Mouse (Mus musculus): ENCODE measurements around the gene Dnah8. TPM values are rescaled to one million over a fixed set of nuclear protein-coding genes. Genes with fewer than 3 reads are reported as not detected.

Gene Dnah8
- total and polyA plus RNA-seq, 3 experiments, result 15.4 to 143 (median 19.5) TPM

- H3K36me3 ChIP-seq (ENCODE audit: control insufficient read depth in 1 of 2, insufficient read depth in 2 of 2, low read length in 2 of 2), result no peaks in the 10 kb centered on the region
- no peaks in the 10 kb centered on the region for H3K4me1 ChIP-seq (ENCODE audit: control insufficient read depth in 1 of 2, insufficient read depth in 2 of 2, low read length in 2 of 2)
- no peaks in the 10 kb centered on the region for H3K9me3 ChIP-seq (replicated peaks; ENCODE audit: insufficient read depth, low read length)
- no peaks in the 10 kb centered on the region for H3K27me3 ChIP-seq (ENCODE audit: control insufficient read depth in 1 of 2, insufficient read depth in 2 of 2, low read length in 2 of 2)
- no peaks in the 10 kb centered on the region for H3K79me2 ChIP-seq (ENCODE audit: control insufficient read depth, insufficient read depth, low read length, poor library complexity)
- no peak for DNase-seq (ENCODE audit: low read depth, low spot score)
- TF ChIP-seq POLR2AphosphoS5 (IDR thresholded peaks at IDR 0.05; ENCODE audit: borderline replicate concordance, low read depth, low read length) (no peak), NELFE (IDR thresholded peaks at IDR 0.05; ENCODE audit: low read depth, low read length) (no peak), ETS1 (IDR thresholded peaks at IDR 0.05; ENCODE audit: low read depth, low read length) (no peak), NRF1 (IDR thresholded peaks at IDR 0.05; ENCODE audit: insufficient read depth, low read depth, low read length, poor library complexity, severe bottlenecking) (no peak), MYB (IDR thresholded peaks at IDR 0.05; ENCODE audit: low read depth, low read length) (no peak), UBTF (IDR thresholded peaks at IDR 0.05; ENCODE audit: borderline replicate concordance, insufficient read depth, low read depth, low read length) (no peak), USF1 (IDR thresholded peaks at IDR 0.05; ENCODE audit: low read depth, low read length) (no peak), CHD1 (IDR thresholded peaks at IDR 0.05; ENCODE audit: low read depth, low read length) (no peak), ZC3H11A (IDR thresholded peaks at IDR 0.05; ENCODE audit: low read depth, low read length) (no peak), MEF2A (IDR thresholded peaks at IDR 0.05; ENCODE audit: extremely low read depth, insufficient replicate concordance, low read depth, low read length, poor library complexity, severe bottlenecking) (no peak), TCF12 (IDR thresholded peaks at IDR 0.05; ENCODE audit: low read depth, low read length) (no peak), JUND (IDR thresholded peaks at IDR 0.05; ENCODE audit: low read depth, low read length) (no peak), ZNF384 (IDR thresholded peaks at IDR 0.05; ENCODE audit: low read depth, low read length) (no peak), RCOR1 (IDR thresholded peaks at IDR 0.05; ENCODE audit: low read depth, low read length) (no peak), SIN3A (IDR thresholded peaks at IDR 0.05; ENCODE audit: low read length) (no peak), USF2 (IDR thresholded peaks at IDR 0.05; ENCODE audit: borderline replicate concordance in 1 of 2, insufficient read depth in 1 of 2, low read depth in 1 of 2, low read length in 2 of 2) (no peak)
- no peak overlapping the region for H3K4me3 ChIP-seq (ENCODE audit: control insufficient read depth in 1 of 2, insufficient read depth in 1 of 2, low read depth in 2 of 2, low read length in 2 of 2)
- no peak overlapping the region for H3K27ac ChIP-seq (ENCODE audit: control insufficient read depth, low read depth, low read length)
- no peak overlapping the region for H3K9ac ChIP-seq (ENCODE audit: control insufficient read depth, low read depth, low read length, poor library complexity, severe bottlenecking)
Measured at GRCm38 (mm10) chr17:30809926-30810660, 185.9 kb downstream of the Dnah8 start.

GRCm38 (mm10) chr17:30818543-30818942 lies 194.4 kb downstream of the Dnah8 start:
- TF ChIP-seq SMC3 (IDR thresholded peaks at IDR 0.05; ENCODE audit: low read depth, low read length) (peak; percentile 61), ZC3H11A (IDR thresholded peaks at IDR 0.05; ENCODE audit: low read depth, low read length) (peak; percentile 44; the same call in 1 of the 2 replicates), GATA1 (IDR thresholded peaks at IDR 0.05; ENCODE audit: low read depth, low read length) (no peak), CTCF (IDR thresholded peaks at IDR 0.05 in 2 of 3, conservative IDR thresholded peaks at IDR 0.05 in 1 of 3; ENCODE audit: control insufficient read depth in 1 of 3, insufficient read depth in 1 of 3, low read depth in 2 of 3, low read length in 3 of 3, poor library complexity in 1 of 3, severe bottlenecking in 1 of 3) (peak; percentile 64 to 74 (median 68)), ZNF384 (IDR thresholded peaks at IDR 0.05; ENCODE audit: low read depth, low read length) (0 out of 2 replicates have a peak, but pooled peaks have one; percentile 27), RAD21 (IDR thresholded peaks at IDR 0.05; ENCODE audit: low read depth, low read length) (peak; percentile 69), MAZ (IDR thresholded peaks at IDR 0.05; ENCODE audit: low read depth, low read length) (no peak), MYC (IDR thresholded peaks at IDR 0.05; ENCODE audit: low read depth, low read length) (0 out of 2 replicates have a peak, but pooled peaks have one; percentile 37)
- Histone ChIP-seq H3K9ac (ENCODE audit: control insufficient read depth, low read depth, low read length, poor library complexity, severe bottlenecking) (no peak overlapping the region), H3K27me3 (ENCODE audit: control insufficient read depth in 1 of 2, insufficient read depth in 2 of 2, low read length in 2 of 2) (no peaks in the 10 kb centered on the region), H3K79me2 (ENCODE audit: control insufficient read depth, insufficient read depth, low read length, poor library complexity) (no peaks in the 10 kb centered on the region), H3K9me3 (replicated peaks; ENCODE audit: insufficient read depth, low read length) (no peaks in the 10 kb centered on the region), H3K4me3 (ENCODE audit: control insufficient read depth in 1 of 2, insufficient read depth in 1 of 2, low read depth in 2 of 2, low read length in 2 of 2) (no peak overlapping the region), H3K36me3 (ENCODE audit: control insufficient read depth in 1 of 2, insufficient read depth in 2 of 2, low read length in 2 of 2) (peaks cover 0 to 8% of the 10 kb centered on the region in 2 experiments; a peak in 2 of 4 replicates), H3K4me1 (ENCODE audit: control insufficient read depth in 1 of 2, insufficient read depth in 2 of 2, low read length in 2 of 2) (peaks cover 10 to 11% of the 10 kb centered on the region in 2 experiments; a peak in 3 of 4 replicates), H3K27ac (ENCODE audit: control insufficient read depth, low read depth, low read length) (no peak overlapping the region)
- DNase-seq (ENCODE audit: low read depth, low spot score), result peak; percentile 58

Measured in MEL (cell line).